Mouse (Mus musculus) bone marrow macrophage, adult 2 months (primary cell): ENCODE data around the gene Stard3.

Source experiments
- CTCF ChIP-seq: IDR thresholded peaks from 2 replicates; pipeline ENCODE4 v1.5.1; 2012; ENCODE audit warnings: low read depth, mild to moderate bottlenecking, low read length, moderate library complexity
- POLR2A ChIP-seq: IDR thresholded peaks from 2 replicates; pipeline ENCODE4 v1.6.1; 2012; ENCODE audit warnings: mild to moderate bottlenecking, low read depth, low read length, borderline replicate concordance

GRCm38 (mm10) chr11:98388282-98388681, 30.1 kb downstream of the Stard3 start:
- TF ChIP-seq CTCF (no peak), POLR2A (no peak)
